Mouse (Mus musculus) MEL (cell line): ENCODE measurements around the gene Ctdnep1.
A peak's percentile ranks its signal among the peaks of the same experiment; 100 is the strongest.

Experiments used
- CTCF ChIP-seq, 3 experiments: IDR thresholded peaks in 2 of 3; conservative IDR thresholded peaks in 1 of 3; 2 replicates each; pipeline ENCODE4 v1.5.1; 2011 to 2012; ENCODE audit warnings: low read length in 3 of 3, low read depth in 2 of 3, mild to moderate bottlenecking in 2 of 3, improper control_type of control experiment in 1 of 3, inconsistent platforms in 1 of 3, mixed read lengths in 1 of 3, moderate library complexity in 1 of 3; ENCODE audit not compliant: control insufficient read depth in 1 of 3, insufficient read depth in 1 of 3, poor library complexity in 1 of 3, severe bottlenecking in 1 of 3
- ETS1 ChIP-seq: IDR thresholded peaks from 2 replicates; pipeline ENCODE4 v1.6.1; 2012; ENCODE audit warnings: low read depth, mild to moderate bottlenecking, inconsistent platforms, low read length, improper control_type of control experiment, moderate library complexity
- MAX ChIP-seq: IDR thresholded peaks from 2 replicates; pipeline ENCODE4 v1.6.1; 2011; ENCODE audit warnings: low read length, improper control_type of control experiment
- MXI1 ChIP-seq: IDR thresholded peaks from 2 replicates; pipeline ENCODE4 v1.6.1; 2011; ENCODE audit warnings: mild to moderate bottlenecking, low read depth, low read length, improper control_type of control experiment
- NELFE ChIP-seq: IDR thresholded peaks from 2 replicates; pipeline ENCODE4 v1.6.1; 2011; ENCODE audit warnings: low read depth, low read length, improper control_type of control experiment

DNA sequence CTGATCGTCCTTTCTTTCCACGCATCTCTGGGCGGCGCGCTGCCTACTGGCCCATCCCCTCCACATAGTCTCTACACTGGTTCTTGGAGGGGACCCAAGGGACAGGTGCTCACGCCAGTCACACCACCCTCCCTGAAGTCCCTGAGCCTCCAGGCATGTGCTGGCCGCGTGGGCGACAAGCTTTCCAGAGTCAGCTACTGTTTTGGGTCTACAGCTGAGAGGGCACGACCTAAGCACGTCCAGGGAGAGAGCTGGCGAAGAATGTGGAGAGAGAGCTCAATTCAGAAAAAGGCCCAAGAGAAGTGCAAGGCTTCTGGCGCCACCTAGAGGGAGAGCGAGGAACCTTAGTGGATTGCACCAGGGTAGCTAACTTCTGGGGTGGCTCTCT is 32.2 kb upstream of the Ctdnep1 start:
- TF ChIP-seq NELFE: no peak; the same call in 1 of the 2 replicates
- peak; percentile 66 for TF ChIP-seq MXI1
- TF ChIP-seq MAX: peak; percentile 9; the same call in 1 of the 2 replicates
- no peak for TF ChIP-seq ETS1
- peak; percentile 94 to 98 (median 98) for TF ChIP-seq CTCF (IDR thresholded peaks at IDR 0.05 in 2 of 3, conservative IDR thresholded peaks at IDR 0.05 in 1 of 3; ENCODE audit: control insufficient read depth in 1 of 3, insufficient read depth in 1 of 3, low read depth in 2 of 3, low read length in 3 of 3, poor library complexity in 1 of 3, severe bottlenecking in 1 of 3)
